Mouse (Mus musculus) embryo, embryonic 9.5 days (tissue): ENCODE measurements around the gene Maml3.

Experiments
- DNase-seq: peaks from one replicate; pipeline ENCODE4 v3.0.0-alpha.2; 2017; ENCODE audit errors: extremely low spot score

Gene Maml3

GRCm38 (mm10) chr3:51661880-51662550 is 442.9 kb downstream of the Maml3 start:
- DNase-seq = no peak

- DNase-seq = no peak
These were observed 443.5 kb downstream of the Maml3 start for GRCm38 (mm10) chr3:51661376-51661775.

- DNase-seq = no peak
These were observed 444.0 kb downstream of the Maml3 start for GRCm38 (mm10) chr3:51660821-51661276.

- DNase-seq = no peak
These were observed 444.8 kb downstream of the Maml3 start, which contains the start of gene Mgst2 for GRCm38 (mm10) chr3:51660060-51660459. Gene Mgst2, plus strand, starts transcription at chr3:51660360.

- DNase-seq = no peak
These were observed 445.5 kb downstream of the Maml3 start for GRCm38 (mm10) chr3:51659415-51659814.

- DNase-seq = no peak
These were observed 450.4 kb downstream of the Maml3 start for GRCm38 (mm10) chr3:51654303-51655055.

GRCm38 (mm10) chr3:51652701-51653100 is 452.2 kb downstream of the Maml3 start:
- DNase-seq = peak; percentile 81

- DNase-seq = peak; percentile 88
These were observed 452.6 kb downstream of the Maml3 start for GRCm38 (mm10) chr3:51652292-51652691.

- DNase-seq = no peak
These were observed 453.7 kb downstream of the Maml3 start for GRCm38 (mm10) chr3:51651149-51651548.

GRCm38 (mm10) chr3:51649986-51650385 is 454.9 kb downstream of the Maml3 start:
- no peak for DNase-seq

- DNase-seq = no peak
These were observed 455.4 kb downstream of the Maml3 start for GRCm38 (mm10) chr3:51649426-51649825.

GRCm38 (mm10) chr3:51648037-51648664 is 456.7 kb downstream of the Maml3 start:
- peak; percentile 76 for DNase-seq

GRCm38 (mm10) chr3:51647356-51647755 is 457.5 kb downstream of the Maml3 start:
- no peak for DNase-seq

- DNase-seq = no peak
These were observed 458.6 kb downstream of the Maml3 start for GRCm38 (mm10) chr3:51646301-51646700.

- no peak for DNase-seq
These were observed 459.4 kb downstream of the Maml3 start for GRCm38 (mm10) chr3:51645484-51645883.

GRCm38 (mm10) chr3:51638260-51638659 is 466.6 kb downstream of the Maml3 start:
- DNase-seq = no peak

GRCm38 (mm10) chr3:51637326-51637725 is 467.6 kb downstream of the Maml3 start:
- DNase-seq = no peak

- DNase-seq = no peak
These were observed 468.2 kb downstream of the Maml3 start for GRCm38 (mm10) chr3:51636700-51637099.

GRCm38 (mm10) chr3:51635960-51636359 is 468.9 kb downstream of the Maml3 start:
- no peak for DNase-seq
